19 mouse cellular contexts compared by ENCODE assay signal in genomic region chr3:128886678-128887077, GRCm38 (mm10).
"Had no signal": no experiment of that assay in that cellular context is flagged by ENCODE, and none has a peak within 500 bp of the region (broad histone marks: within the 10 kb centered on the region; RNA-seq: fewer than 3 reads in every experiment).

No protein-coding gene starts in this region.

- H3K27me3 ChIP-seq: midbrain, embryonic 13.5 days; neural tube, embryonic 12.5 days; neural tube, embryonic 15.5 days had no signal

- ATAC-seq: intestine, embryonic 16.5 days; liver, postnatal 0 days; midbrain, embryonic 13.5 days had no signal

- DNase-seq: kidney, adult 18-20 months; kidney, adult 9 months; kidney, postnatal 14 days; kidney, postnatal 4 days; liver, postnatal 0 days; right cerebral cortex, adult 18-20 months; right cerebral cortex, postnatal 25 days; spleen, adult 18-20 months; thymus, adult 2 months; thymus, postnatal 14 days; thymus, postnatal 4 days had no signal

- H3K4me2 ChIP-seq: limb, embryonic 15.5 days; liver, embryonic 11.5 days; midbrain, embryonic 13.5 days; neural tube, embryonic 12.5 days; neural tube, embryonic 15.5 days had no signal

- H3K36me3 ChIP-seq: limb, embryonic 15.5 days; midbrain, embryonic 13.5 days; neural tube, embryonic 12.5 days; neural tube, embryonic 15.5 days had no signal

- H3K4me3 ChIP-seq: limb, embryonic 15.5 days; midbrain, embryonic 13.5 days; neural tube, embryonic 12.5 days; neural tube, embryonic 15.5 days had no signal

- H3K27ac ChIP-seq: limb, embryonic 15.5 days; liver, embryonic 14.5 days; macrophage; midbrain, embryonic 13.5 days; neural tube, embryonic 12.5 days; neural tube, embryonic 15.5 days had no signal

- H3K9me3 ChIP-seq: limb, embryonic 15.5 days; midbrain, embryonic 13.5 days; neural tube, embryonic 12.5 days; neural tube, embryonic 15.5 days had no signal

- H3K4me1 ChIP-seq: limb, embryonic 15.5 days had no signal

- H3K9ac ChIP-seq: limb, embryonic 15.5 days; liver, embryonic 14.5 days; liver, postnatal 0 days; midbrain, embryonic 13.5 days; neural tube, embryonic 12.5 days; neural tube, embryonic 15.5 days had no signal
